In genomic region chr4:141765008-141765407, GRCm38 (mm10) we compare ENCODE assay signal across 1 mouse cellular context.
TF ChIP-seq lines count a peak whose summit lies in the region.

No protein-coding gene starts in this region.

TF ChIP-seq in CH12.LX, 34 proteins besides CTCF, POLR2A, EP300 and RAD21 (continued from another document):
- no peak; the same call in 1 of the 2 replicates for TF ChIP-seq USF1 (IDR thresholded peaks at IDR 0.05; ENCODE audit: low read depth, low read length)
- no peak for TF ChIP-seq SMC3 (IDR thresholded peaks at IDR 0.05; ENCODE audit: low read depth, low read length)
- TF ChIP-seq ZNF384 (IDR thresholded peaks at IDR 0.05; ENCODE audit: low read depth, low read length) = no peak
- TF ChIP-seq JUND (conservative IDR thresholded peaks at IDR 0.05; ENCODE audit: low read depth, low read length) = 0 out of 2 replicates have a peak, but pooled peaks have one; percentile 22
- no peak for TF ChIP-seq MXI1 (IDR thresholded peaks at IDR 0.05; ENCODE audit: low read depth, low read length)
- TF ChIP-seq NELFE (IDR thresholded peaks at IDR 0.05; ENCODE audit: low read depth, low read length) = no peak
- no peak for TF ChIP-seq MYC (IDR thresholded peaks at IDR 0.05; ENCODE audit: low read depth, low read length)
- TF ChIP-seq NRF1 (IDR thresholded peaks at IDR 0.05; ENCODE audit: low read depth, low read length) = no peak
- no peak for TF ChIP-seq RCOR1 (conservative IDR thresholded peaks at IDR 0.05; ENCODE audit: low read depth, low read length)
- no peak for TF ChIP-seq HCFC1 (IDR thresholded peaks at IDR 0.05; ENCODE audit: low read depth, low read length)
